Mouse (Mus musculus) hindbrain, postnatal 0 days (tissue): Measurements from ENCODE around the gene Vmn2r9. TPM values are rescaled to one million over a fixed set of nuclear protein-coding genes. Genes with fewer than 3 reads are reported as not detected.
"Not testable (repeated sequence)": the region's sequence is repeated elsewhere in the genome, so short reads cannot be mapped to it uniquely, and the experiment has no call there.

ENCODE experiments used
- ATAC-seq: fragments of 200-750 bp; cut with Nextera tagmentation; 2 replicates; pipeline ENCODE4 v1.8.0; 2017; ENCODE audit warnings: mild to moderate bottlenecking, moderate TSS enrichment, moderate library complexity
- DNase-seq: peaks from one replicate; pipeline ENCODE4 v3.0.0-alpha.2; 2015; ENCODE audit warnings: low spot score
- H3K27ac ChIP-seq: fragments of 300-500 bp; sonication (generic); 2 replicates; pipeline ENCODE4 v1.5.1; 2014; ENCODE audit warnings: mild to moderate bottlenecking
- H3K27me3 ChIP-seq: fragments of 300-500 bp; sonication (generic); 2 replicates; pipeline ENCODE4 v1.6.1; 2014; ENCODE audit warnings: low read length, mixed read lengths; ENCODE audit not compliant: insufficient read depth
- H3K36me3 ChIP-seq: fragments of 300-500 bp; sonication (generic); 2 replicates; pipeline ENCODE4 v1.6.1; 2014; ENCODE audit warnings: low read length, mixed read lengths; ENCODE audit not compliant: insufficient read depth
- H3K4me1 ChIP-seq: fragments of 300-500 bp; sonication (generic); 2 replicates; pipeline ENCODE4 v1.6.1; 2014; ENCODE audit warnings: antibody characterized with exemption, low read length, mixed read lengths; ENCODE audit not compliant: insufficient read depth
- H3K4me2 ChIP-seq: fragments of 300-500 bp; sonication (generic); 2 replicates; pipeline ENCODE4 v1.6.1; 2014; ENCODE audit warnings: low read depth, mild to moderate bottlenecking, low read length, moderate library complexity, mixed read lengths
- H3K4me3 ChIP-seq: fragments of 300-500 bp; sonication (generic); 2 replicates; pipeline ENCODE4 v1.5.1; 2014; ENCODE audit warnings: low read length
- H3K9ac ChIP-seq: fragments of 300-500 bp; sonication (generic); replicated peaks from 2 replicates; pipeline ENCODE4 v1.6.1; 2014; ENCODE audit warnings: mild to moderate bottlenecking, low read length, moderate library complexity, mixed read lengths
- H3K9me3 ChIP-seq: fragments of 300-500 bp; sonication (generic); 2 replicates; pipeline ENCODE4 v1.6.1; 2016; ENCODE audit warnings: low read length, mixed read lengths
- CTCF ChIP-seq: IDR thresholded peaks from 2 replicates; pipeline ENCODE4 v1.5.1; 2016; ENCODE audit warnings: antibody characterized with exemption, control low read depth, low read depth
- WGBS: fragments of 180-500 bp; shearing (Covaris S2); extraction: QIAGEN DNeasy Blood & Tissue Kit; methylation state at CpG from one replicate; pipeline ENCODE4 v1.1.7; 2014; 5-methylcytosine and 5-hydroxymethylcytosine counted together
- polyA plus RNA-seq: library from polyadenylated mRNA; unstranded; fragments of >200 nt; fragmentation: Nextera tagmentation; extraction: Ambion mirVana; gene quantifications from 2 replicates; pipeline ENCODE4 v1.2.1, GENCODE M21; 2015
- total RNA-seq: library from RNA; depleted of rRNA; stranded (reverse); fragments of >200 nt; gene quantifications from 2 replicates; pipeline ENCODE4 v1.2.3, GENCODE M21; 2014; rRNA removed

Gene Vmn2r9
- total RNA-seq (not detected in 2 replicates), polyA plus RNA-seq (not detected in 2 replicates)

DNA sequence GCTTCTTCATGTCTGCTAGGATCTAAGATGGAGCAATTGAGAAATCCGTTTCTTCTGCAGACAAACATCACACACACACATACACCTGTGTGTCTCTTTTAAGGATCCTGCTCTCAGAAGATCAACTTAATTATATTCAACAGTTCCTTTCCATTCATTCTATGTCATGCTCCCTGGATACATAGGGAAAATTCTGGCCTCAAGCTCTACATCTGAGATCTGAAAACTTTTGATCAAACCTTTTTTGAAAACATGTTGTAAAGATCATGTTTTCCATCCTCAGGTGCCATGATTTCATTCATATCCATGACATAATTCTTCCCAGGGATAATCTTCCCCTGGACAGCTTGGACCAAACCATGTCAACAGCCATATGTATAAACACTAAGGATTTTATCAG is at the start of gene Vmn2r9:
Gene Vmn2r9, minus strand, starts transcription at position 101 of the 400 bp plus-strand sequence.
- not testable (repeated sequence) for H3K9ac ChIP-seq, H3K27me3 ChIP-seq, H3K4me2 ChIP-seq, DNase-seq, H3K4me3 ChIP-seq, H3K4me1 ChIP-seq, H3K36me3 ChIP-seq, H3K27ac ChIP-seq, H3K9me3 ChIP-seq, ATAC-seq
- WGBS = 72% methylated on average over 1 of the region's 1 CpGs

GRCm38 (mm10) chr5:108866746-108867145 is 14.3 kb upstream of the Vmn2r9 start:
- H3K4me2 ChIP-seq, H3K27ac ChIP-seq, H3K4me1 ChIP-seq, H3K9me3 ChIP-seq, H3K36me3 ChIP-seq, H3K9ac ChIP-seq, ATAC-seq, H3K4me3 ChIP-seq, H3K27me3 ChIP-seq: not testable (repeated sequence)
- peak; percentile 67 for TF ChIP-seq CTCF
- peak; percentile 27 for DNase-seq
- 7% methylated on average over 1 of the region's 1 CpGs for WGBS

DNA sequence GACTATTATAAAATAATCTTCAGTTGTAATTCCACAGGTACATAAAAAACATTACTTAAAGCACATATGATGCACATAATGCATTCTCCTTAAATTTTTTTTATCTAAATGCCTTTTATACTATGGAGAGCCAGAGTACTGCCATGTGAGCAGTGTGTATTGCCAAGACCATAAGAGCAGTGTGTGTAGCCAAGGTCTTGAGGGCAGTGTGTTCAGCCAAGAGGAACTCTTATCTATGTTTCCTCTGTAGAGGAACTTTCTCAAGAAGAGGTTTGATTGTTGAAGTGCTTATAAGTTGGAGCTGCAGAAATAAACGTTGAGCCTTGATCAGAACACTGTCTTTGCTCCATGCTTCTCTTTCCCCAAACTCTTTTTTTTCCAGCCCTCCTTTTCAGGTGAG is 2.9 kb downstream of the Vmn2r9 start:
- Histone ChIP-seq H3K27me3 (no peaks in the 10 kb centered on the region), H3K9ac (no peak overlapping the region), H3K9me3 (no peaks in the 10 kb centered on the region), H3K36me3 (no peaks in the 10 kb centered on the region), H3K4me3 (no peak overlapping the region), H3K4me2 (no peak overlapping the region), H3K4me1 (no peaks in the 10 kb centered on the region), H3K27ac (no peak overlapping the region)
- no peak for TF ChIP-seq CTCF
- ATAC-seq (no peak), DNase-seq (no peak)
- WGBS = 22% methylated on average over 1 of the region's 1 CpGs

DNA sequence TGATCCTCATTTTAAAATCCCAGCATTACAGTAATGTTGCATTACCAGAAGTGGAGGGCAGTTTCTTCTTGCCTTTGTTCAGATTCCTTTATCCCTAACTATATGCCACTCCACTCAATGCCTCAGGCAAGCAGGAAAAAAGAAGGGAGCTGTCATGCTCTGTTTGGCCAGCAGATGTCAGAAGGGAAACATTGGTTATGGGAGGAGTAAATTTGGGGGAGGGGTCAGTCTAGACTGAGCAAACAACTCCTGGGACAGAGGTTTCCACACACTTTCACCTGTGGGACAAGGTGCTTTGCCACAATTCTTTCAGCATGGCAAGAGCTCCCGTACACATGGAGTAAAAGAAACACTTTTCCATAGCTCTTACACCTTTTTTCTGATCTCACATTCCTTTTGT is 16.2 kb downstream of the Vmn2r9 start:
- peak; percentile 59 for TF ChIP-seq CTCF
- no peaks in the 10 kb centered on the region for H3K27me3 ChIP-seq
- no peak for ATAC-seq
- 81% methylated on average over 1 of the region's 1 CpGs for WGBS
- H3K4me2 ChIP-seq = no peak overlapping the region
- no peaks in the 10 kb centered on the region for H3K4me1 ChIP-seq
- no peak overlapping the region for H3K4me3 ChIP-seq
- no peaks in the 10 kb centered on the region for H3K36me3 ChIP-seq
- DNase-seq = peak; percentile 34
- no peak overlapping the region for H3K27ac ChIP-seq
- H3K9me3 ChIP-seq = no peaks in the 10 kb centered on the region
- H3K9ac ChIP-seq = no peak overlapping the region

GRCm38 (mm10) chr5:108823276-108823675 is 29.1 kb downstream of the Vmn2r9 start:
- no peaks in the 10 kb centered on the region for H3K4me1 ChIP-seq
- no peak for ATAC-seq
- no peak overlapping the region for H3K4me3 ChIP-seq
- H3K27ac ChIP-seq = no peak overlapping the region
- no peak overlapping the region for H3K4me2 ChIP-seq
- H3K36me3 ChIP-seq = no peaks in the 10 kb centered on the region
- H3K9me3 ChIP-seq = no peaks in the 10 kb centered on the region
- no peaks in the 10 kb centered on the region for H3K27me3 ChIP-seq
- no peak for TF ChIP-seq CTCF
- no peak overlapping the region for H3K9ac ChIP-seq
- 66% methylated on average over 2 of the region's 2 CpGs for WGBS
- peak; percentile 48 for DNase-seq

- H3K4me3 ChIP-seq, H3K9ac ChIP-seq, H3K4me1 ChIP-seq, H3K4me2 ChIP-seq, H3K36me3 ChIP-seq, H3K27ac ChIP-seq, DNase-seq, H3K27me3 ChIP-seq, ATAC-seq, H3K9me3 ChIP-seq: not testable (repeated sequence)
- 76% methylated on average over 2 of the region's 2 CpGs for WGBS
Observed at GRCm38 (mm10) chr5:108808750-108809149, 43.7 kb downstream of the Vmn2r9 start, which contains the start of gene Vmn2r8. TSS of gene Vmn2r8 (minus strand) at chr5:108808850.

GRCm38 (mm10) chr5:108803646-108804045 is 48.8 kb downstream of the Vmn2r9 start:
- TF ChIP-seq CTCF = no peak
- H3K27me3 ChIP-seq = no peaks in the 10 kb centered on the region
- 50% methylated on average over 1 of the region's 1 CpGs for WGBS

GRCm38 (mm10) chr5:108795263-108795662 is 57.1 kb downstream of the Vmn2r9 start, which contains the start of gene Tmed11:
TSS of gene Tmed11 (minus strand) at chr5:108795363.
- ATAC-seq, H3K27ac ChIP-seq, H3K4me3 ChIP-seq, H3K27me3 ChIP-seq, H3K4me1 ChIP-seq, DNase-seq, H3K9me3 ChIP-seq, H3K36me3 ChIP-seq, H3K4me2 ChIP-seq, H3K9ac ChIP-seq: not testable (repeated sequence)
- WGBS = 59% methylated on average over 2 of the region's 2 CpGs

More at GRCm38 (mm10) chr5:108803646-108804045, 48.8 kb downstream of the Vmn2r9 start:
- Histone ChIP-seq H3K27ac (no peak overlapping the region), H3K9ac (no peak overlapping the region), H3K9me3 (no peaks in the 10 kb centered on the region), H3K4me3 (no peak overlapping the region), H3K36me3 (no peaks in the 10 kb centered on the region), H3K4me1 (no peaks in the 10 kb centered on the region), H3K4me2 (no peak overlapping the region)
- no peak for DNase-seq
- no peak for ATAC-seq
